Mouse (Mus musculus) spleen, adult 2 months (tissue): Measurements from ENCODE around the gene Ptprz1. TPM values are rescaled to one million over a fixed set of nuclear protein-coding genes. Genes with fewer than 3 reads are reported as not detected.

ENCODE experiments used
- DNase-seq, 2 experiments: peaks; one replicate each; pipeline versions ENCODE4 v3.0.0 to v3.0.0-alpha.2; 2012 to 2021; ENCODE audit warnings: low spot score in 2 of 2, low read depth in 1 of 2
- H3K27ac ChIP-seq: fragments of 200-500 bp; 2 replicates; pipeline ENCODE4 v1.5.1; 2012; ENCODE audit warnings: low read length, inconsistent platforms; ENCODE audit not compliant: insufficient read depth
- H3K27me3 ChIP-seq: fragments of 200-500 bp; 2 replicates; pipeline ENCODE4 v1.6.1; 2012; ENCODE audit warnings: mild to moderate bottlenecking, moderate library complexity, low read length, inconsistent platforms; ENCODE audit not compliant: control insufficient read depth, insufficient read depth
- H3K36me3 ChIP-seq: fragments of 200-500 bp; 2 replicates; pipeline ENCODE4 v1.6.1; 2012; ENCODE audit warnings: mild to moderate bottlenecking, low read length, inconsistent platforms; ENCODE audit not compliant: control insufficient read depth, insufficient read depth
- H3K4me1 ChIP-seq: fragments of 200-500 bp; 2 replicates; pipeline ENCODE4 v1.6.1; 2011; ENCODE audit warnings: inconsistent platforms; ENCODE audit not compliant: control insufficient read depth, insufficient read depth, insufficient read length
- H3K4me3 ChIP-seq: fragments of 200-500 bp; 2 replicates; pipeline ENCODE4 v1.5.1; 2011; ENCODE audit warnings: mild to moderate bottlenecking, inconsistent platforms; ENCODE audit not compliant: insufficient read depth, insufficient read length; ENCODE audit errors: extremely low read depth
- CTCF ChIP-seq: fragments of 200-500 bp; IDR thresholded peaks from 2 replicates; pipeline ENCODE4 v1.5.1; 2011; ENCODE audit warnings: mild to moderate bottlenecking, inconsistent platforms; ENCODE audit not compliant: insufficient read depth, insufficient read length, insufficient replicate concordance; ENCODE audit errors: extremely low read depth
- POLR2A ChIP-seq: fragments of 200-500 bp; IDR thresholded peaks from 2 replicates; pipeline ENCODE4 v1.6.1; 2011; ENCODE audit warnings: low read depth, low read length, inconsistent platforms
- WGBS: fragments of 180-500 bp; shearing (Covaris S2); methylation state at CpG from one replicate; pipeline ENCODE4 v1.1.7; 2018; 5-methylcytosine and 5-hydroxymethylcytosine counted together
- polyA plus RNA-seq: library from polyadenylated mRNA; depleted of rRNA; stranded (reverse); fragments of >200 nt; gene quantifications from 2 replicates; pipeline ENCODE4 v1.2.3, GENCODE M21; 2012; rRNA removed

The Ptprz1 gene
- 0.05 and 0.07 TPM in 2 replicates for polyA plus RNA-seq

DNA sequence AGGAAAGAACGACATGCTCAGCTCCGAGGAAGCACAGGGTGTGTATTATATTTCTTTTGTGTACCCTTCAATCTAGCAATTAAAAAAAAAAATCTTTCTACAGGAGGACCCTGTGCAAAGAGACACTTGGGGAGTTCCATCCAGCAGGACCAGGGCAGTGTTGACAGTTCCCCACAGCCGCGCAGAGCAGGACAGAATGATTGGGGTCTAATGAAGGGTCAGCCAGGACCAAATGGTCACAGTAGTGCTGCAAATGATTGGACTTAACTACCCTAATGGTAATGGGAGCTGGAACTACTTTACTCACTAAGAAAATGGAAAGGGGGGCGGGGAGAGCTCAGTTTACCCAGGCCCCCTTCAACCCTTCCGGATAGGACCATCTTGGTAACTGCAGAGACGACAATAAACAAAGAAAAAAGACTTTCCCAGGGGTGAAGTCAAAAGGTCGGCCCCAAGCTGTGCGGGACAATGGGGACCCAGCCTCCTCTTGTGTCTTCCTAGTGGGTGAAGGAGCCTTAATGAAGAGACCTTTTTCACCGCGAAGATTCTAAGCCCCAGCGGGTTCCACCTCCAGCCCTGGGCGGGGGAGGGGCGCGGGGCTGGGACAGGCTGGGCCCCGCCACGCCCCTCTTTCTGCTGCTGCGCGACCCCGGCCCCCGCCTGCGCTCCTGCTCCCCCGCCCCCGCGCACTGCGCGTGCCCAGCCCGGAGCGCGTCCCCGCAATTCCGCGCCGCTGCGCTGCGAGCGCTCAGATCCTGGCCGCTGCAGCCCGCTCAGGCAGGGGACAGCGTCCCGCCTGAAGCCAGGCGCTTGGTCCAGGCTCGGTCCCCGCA is at the start of gene Ptprz1:
Gene Ptprz1, plus strand, starts transcription at position 722 of the 833 bp plus-strand sequence.
- no peaks in the 10 kb centered on the region for H3K36me3 ChIP-seq
- 5% methylated on average over 43 of the region's 44 CpGs for WGBS
- no peak for DNase-seq
- no peak within 1 kb of the TSS for H3K4me3 ChIP-seq
- H3K4me1 ChIP-seq = no peaks in the 10 kb centered on the region
- H3K27ac ChIP-seq = no peak within 1 kb of the TSS
- H3K27me3 ChIP-seq = no peaks in the 10 kb centered on the region
- TF ChIP-seq POLR2A = no peak
- no peak for TF ChIP-seq CTCF

GRCm38 (mm10) chr6:22833637-22834036 is 41.7 kb upstream of the Ptprz1 start:
- no peak overlapping the region for H3K4me3 ChIP-seq
- no peaks in the 10 kb centered on the region for H3K36me3 ChIP-seq
- H3K4me1 ChIP-seq = no peaks in the 10 kb centered on the region
- H3K27ac ChIP-seq = no peak overlapping the region
- H3K27me3 ChIP-seq = no peaks in the 10 kb centered on the region
- no peak for DNase-seq
- TF ChIP-seq CTCF (no peak), POLR2A (no peak)
- 69% methylated on average over 7 of the region's 7 CpGs for WGBS

DNA sequence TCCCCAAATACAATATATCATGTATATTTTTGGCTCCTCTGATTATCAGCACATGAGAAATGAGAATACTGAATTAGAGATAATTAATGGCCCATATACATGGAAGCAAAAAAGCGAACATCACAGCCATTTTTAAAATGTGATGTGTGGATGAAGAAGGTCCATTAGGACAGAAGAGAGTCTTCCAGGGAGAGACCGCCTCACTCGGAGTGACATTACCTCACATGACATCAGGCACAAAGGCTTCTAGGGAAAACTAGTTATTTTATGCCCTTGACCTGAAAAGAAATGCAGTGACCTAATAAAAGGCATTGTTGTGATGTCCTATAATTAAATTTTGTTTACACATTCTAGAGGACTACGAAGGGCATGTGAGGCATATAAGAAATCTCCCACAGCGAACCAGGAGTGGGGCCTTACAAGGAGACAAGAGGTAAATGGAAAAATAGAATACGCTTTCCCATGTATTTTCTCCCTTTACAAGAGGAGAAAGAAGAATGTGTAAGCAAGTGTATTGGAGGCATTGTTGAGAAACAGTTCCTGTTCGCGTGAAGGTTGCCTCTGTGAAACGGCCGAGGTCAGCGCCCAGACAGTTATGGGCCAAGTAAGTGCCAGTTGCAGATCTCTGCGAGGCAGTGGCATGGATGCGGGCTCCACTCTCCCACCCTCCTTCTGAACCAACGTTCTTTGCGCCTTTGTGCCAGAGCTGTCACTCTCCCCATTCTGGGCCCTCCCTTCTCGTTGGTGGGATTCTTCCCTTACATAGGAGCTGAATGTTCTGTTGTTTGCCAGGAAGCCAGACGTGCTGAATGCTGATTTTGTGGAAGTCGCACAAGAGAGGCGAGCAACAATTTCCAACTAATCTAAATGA is 41.0 kb upstream of the Ptprz1 start:
- Histone ChIP-seq H3K27me3 (no peaks in the 10 kb centered on the region), H3K4me3 (no peak overlapping the region), H3K27ac (no peak overlapping the region), H3K36me3 (no peaks in the 10 kb centered on the region), H3K4me1 (no peaks in the 10 kb centered on the region)
- TF ChIP-seq POLR2A (no peak), CTCF (no peak)
- WGBS = 85% methylated on average over 19 of the region's 19 CpGs
- no peak for DNase-seq

- Histone ChIP-seq H3K36me3 (no peaks in the 10 kb centered on the region), H3K27ac (no peak overlapping the region), H3K4me3 (no peak overlapping the region), H3K4me1 (no peaks in the 10 kb centered on the region), H3K27me3 (no peaks in the 10 kb centered on the region)
- no peak for DNase-seq
- TF ChIP-seq CTCF (no peak), POLR2A (no peak)
- 5% methylated on average over 45 of the region's 45 CpGs for WGBS
Measured at GRCm38 (mm10) chr6:22875614-22876541, 576 bp downstream of the Ptprz1 start.

DNA sequence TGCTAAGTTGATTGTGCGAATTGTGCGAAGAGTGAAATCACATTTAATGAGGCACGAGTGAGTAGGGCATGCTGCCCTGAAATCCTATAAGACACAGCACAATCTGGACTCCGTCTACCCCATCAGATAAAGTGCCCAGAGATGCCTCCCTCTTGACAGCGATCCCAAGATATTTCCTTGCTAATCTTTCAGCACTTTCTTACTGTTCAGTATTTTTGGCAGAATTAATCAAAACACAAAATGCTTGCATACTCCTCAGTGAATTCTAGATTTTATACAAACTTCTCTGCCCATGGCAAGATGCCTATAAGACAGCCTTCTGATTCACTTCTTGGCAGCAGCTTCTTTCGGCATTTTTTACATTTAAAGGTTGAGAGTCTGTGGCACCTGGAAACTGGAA is 12.7 kb downstream of the Ptprz1 start:
- no peaks in the 10 kb centered on the region for H3K36me3 ChIP-seq
- no peak overlapping the region for H3K4me3 ChIP-seq
- DNase-seq = no peak
- 90% methylated on average over 6 of the region's 6 CpGs for WGBS
- H3K27ac ChIP-seq = no peak overlapping the region
- no peaks in the 10 kb centered on the region for H3K4me1 ChIP-seq
- TF ChIP-seq POLR2A (no peak), CTCF (no peak)
- no peaks in the 10 kb centered on the region for H3K27me3 ChIP-seq

DNA sequence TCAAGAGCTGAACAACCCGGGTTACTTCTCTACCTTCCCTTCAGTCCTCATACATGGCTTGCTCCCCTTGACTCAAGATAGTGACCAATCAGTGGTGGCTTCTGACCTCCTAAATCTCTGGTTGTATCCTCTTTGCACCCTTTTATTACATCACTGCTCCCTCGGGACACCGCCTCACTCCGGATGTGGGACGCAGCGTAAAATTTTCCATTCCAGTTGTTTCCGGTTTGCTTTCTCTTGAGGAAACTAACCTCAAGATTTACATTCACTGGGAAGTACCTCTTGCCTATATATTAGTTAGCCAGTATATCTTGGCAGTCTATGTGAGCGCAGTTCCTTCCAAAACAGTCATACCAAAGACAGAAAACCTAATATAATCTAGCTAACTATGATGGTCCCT is 14.0 kb downstream of the Ptprz1 start:
- Histone ChIP-seq H3K4me3 (no peak overlapping the region), H3K4me1 (no peaks in the 10 kb centered on the region), H3K27me3 (no peaks in the 10 kb centered on the region), H3K36me3 (no peaks in the 10 kb centered on the region), H3K27ac (no peak overlapping the region)
- no peak for TF ChIP-seq POLR2A
- no peak for TF ChIP-seq CTCF
- DNase-seq = no peak
- 86% methylated on average over 8 of the region's 8 CpGs for WGBS
